ENCODE assay signal across 8 mouse cellular contexts in the genomic region with DNA sequence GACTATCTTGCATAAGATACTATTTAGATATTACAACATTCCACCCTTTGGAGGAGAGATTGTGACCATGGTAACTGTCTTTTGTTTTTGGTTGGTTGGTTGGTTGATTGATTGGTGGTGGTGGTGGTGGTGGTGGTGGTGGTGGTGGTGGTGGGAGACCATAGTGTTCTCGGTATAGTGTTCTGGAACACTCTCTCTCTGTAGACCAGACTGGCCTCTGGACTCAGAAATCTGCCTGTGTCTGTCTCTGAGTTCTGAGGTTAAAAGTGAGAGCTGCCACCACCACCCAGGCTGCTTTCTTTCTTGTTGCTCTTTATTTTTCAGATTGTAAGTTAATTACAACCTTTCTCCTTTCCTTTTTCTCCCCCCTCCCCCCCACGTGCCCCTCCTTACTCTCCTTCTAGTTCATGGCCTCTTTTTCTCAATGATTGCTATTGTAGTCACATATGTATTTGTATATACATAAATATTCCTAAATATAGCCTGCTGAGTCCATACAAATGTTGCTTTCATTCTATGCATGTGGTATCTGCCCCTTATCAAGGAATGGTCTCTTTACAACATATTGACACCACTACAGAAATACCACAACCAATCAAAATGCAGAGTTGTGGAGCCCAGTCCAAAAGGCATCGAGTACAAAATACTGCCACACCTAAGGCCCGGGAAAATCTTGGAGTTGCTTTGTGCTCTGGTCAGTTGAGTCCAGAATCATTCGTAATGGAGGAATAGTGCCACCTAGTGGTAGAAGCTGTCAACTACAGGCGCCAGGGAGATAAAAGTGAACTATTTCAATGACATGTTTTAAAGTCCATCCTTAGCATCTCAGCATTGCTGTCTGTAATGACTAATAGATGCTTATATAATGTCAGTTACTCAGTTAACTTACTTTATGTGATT. TPM values are rescaled to one million over a fixed set of nuclear protein-coding genes. Genes with fewer than 3 reads are reported as not detected.
DNase-seq lines count a peak whose midpoint lies in the region; ATAC-seq and TF ChIP-seq lines count a peak whose summit lies in the region.

No protein-coding gene starts in this region.

- peak; percentile 74; the same call in 1 of the 2 replicates for ATAC-seq in embryonic facial prominence, embryonic 14.5 days (ENCODE audit: low read depth)
- 0 out of 2 replicates have a peak, but pooled peaks have one; percentile 66 for ATAC-seq in heart, embryonic 15.5 days (replicated peaks; ENCODE audit: insufficient number of reproducible peaks, insufficient read depth, low FRiP score, low read depth)
- ATAC-seq in kidney, postnatal 0 days (replicated peaks; ENCODE audit: low FRiP score, low read depth), result peak; percentile 75
- ATAC-seq in liver, embryonic 13.5 days (ENCODE audit: low read depth), result no peak
- peak; percentile 69 for ATAC-seq in neural tube, embryonic 13.5 days (ENCODE audit: low read depth)

- H3K4me1 ChIP-seq in embryonic facial prominence, embryonic 14.5 days (ENCODE audit: control insufficient read depth, insufficient read depth, low read length), result peaks cover 4% of the 10 kb centered on the region
- no peaks in the 10 kb centered on the region for H3K4me1 ChIP-seq in heart, embryonic 15.5 days (replicated peaks)
- no peaks in the 10 kb centered on the region for H3K4me1 ChIP-seq in kidney, postnatal 0 days (replicated peaks; ENCODE audit: insufficient read depth, low read length)
- no peaks in the 10 kb centered on the region for H3K4me1 ChIP-seq in liver, embryonic 13.5 days (replicated peaks)
- 0 out of 2 replicates have a peak, but pooled peaks cover 3% of the 10 kb centered on the region for H3K4me1 ChIP-seq in neural tube, embryonic 13.5 days (replicated peaks)
- no peaks in the 10 kb centered on the region for H3K4me1 ChIP-seq in testis, adult 2 months (ENCODE audit: control insufficient read depth, insufficient read depth, low read length)

- H3K4me3 ChIP-seq in embryonic facial prominence, embryonic 14.5 days (ENCODE audit: low read depth, low read length), result no peak overlapping the region
- H3K4me3 ChIP-seq in heart, embryonic 15.5 days, result no peak overlapping the region
- H3K4me3 ChIP-seq in kidney, postnatal 0 days (replicated peaks; ENCODE audit: low read depth, low read length), result no peak overlapping the region
- no peak overlapping the region for H3K4me3 ChIP-seq in liver, embryonic 13.5 days (replicated peaks)
- no peak overlapping the region for H3K4me3 ChIP-seq in neural tube, embryonic 13.5 days
- H3K4me3 ChIP-seq in testis, adult 2 months (ENCODE audit: control insufficient read depth, low read depth, low read length), result no peak overlapping the region

- H3K9ac ChIP-seq in embryonic facial prominence, embryonic 14.5 days (ENCODE audit: low read depth, low read length), result no peak overlapping the region
- H3K9ac ChIP-seq in heart, embryonic 15.5 days, result no peak overlapping the region
- H3K9ac ChIP-seq in kidney, postnatal 0 days (ENCODE audit: low read depth, low read length), result no peak overlapping the region
- no peak overlapping the region for H3K9ac ChIP-seq in liver, embryonic 13.5 days
- H3K9ac ChIP-seq in neural tube, embryonic 13.5 days, result no peak overlapping the region

- TF ChIP-seq POLR2A in testis, adult 2 months (IDR thresholded peaks at IDR 0.05; ENCODE audit: control insufficient read depth, low read depth, low read length), result no peak

- DNase-seq in CD8-positive naive resting alpha-beta T cell, adult 2 months (ENCODE audit: low read depth in 2 of 2, low spot score in 2 of 2), result peak; percentile 39 to 57
- peak; percentile 23 to 51 for DNase-seq in adrenal gland, postnatal 4 days (ENCODE audit: low spot score in 2 of 2)
- DNase-seq in embryonic facial prominence, embryonic 14.5 days (ENCODE audit: low spot score), result peak; percentile 89
- DNase-seq in kidney, postnatal 0 days (ENCODE audit: low spot score), result peak; percentile 92
- DNase-seq in liver, embryonic 13.5 days, result peak; percentile 27

- H3K4me2 ChIP-seq in embryonic facial prominence, embryonic 14.5 days (ENCODE audit: low read depth, low read length), result no peak overlapping the region
- no peak overlapping the region for H3K4me2 ChIP-seq in heart, embryonic 15.5 days
- H3K4me2 ChIP-seq in kidney, postnatal 0 days (ENCODE audit: low read length), result no peak overlapping the region
- H3K4me2 ChIP-seq in liver, embryonic 13.5 days, result no peak overlapping the region
- no peak overlapping the region for H3K4me2 ChIP-seq in neural tube, embryonic 13.5 days

- H3K27me3 ChIP-seq in embryonic facial prominence, embryonic 14.5 days (replicated peaks; ENCODE audit: control insufficient read depth, insufficient read depth, low read length), result peaks cover 4% of the 10 kb centered on the region; the same call in 1 of the 2 replicates
- no peaks in the 10 kb centered on the region for H3K27me3 ChIP-seq in heart, embryonic 15.5 days
- H3K27me3 ChIP-seq in kidney, postnatal 0 days (ENCODE audit: insufficient read depth, low read length), result no peaks in the 10 kb centered on the region
- no peaks in the 10 kb centered on the region for H3K27me3 ChIP-seq in liver, embryonic 13.5 days
- no peaks in the 10 kb centered on the region for H3K27me3 ChIP-seq in neural tube, embryonic 13.5 days
- H3K27me3 ChIP-seq in testis, adult 2 months (ENCODE audit: control insufficient read depth, insufficient read depth, low read length), result no peaks in the 10 kb centered on the region

- 22% methylated on average over 6 of the region's 6 CpGs for whole genome bisulfite sequencing in embryonic facial prominence, embryonic 14.5 days
- 17% methylated on average over 6 of the region's 6 CpGs for WGBS in heart, embryonic 15.5 days
- 19% methylated on average over 6 of the region's 6 CpGs for WGBS in kidney, postnatal 0 days
- WGBS in liver, embryonic 13.5 days (ENCODE audit: insufficient replicate concordance), result 10% methylated on average over 6 of the region's 6 CpGs
- WGBS in neural tube, embryonic 13.5 days, result 22% methylated on average over 6 of the region's 6 CpGs

- no peak overlapping the region for H3K27ac ChIP-seq in embryonic facial prominence, embryonic 14.5 days (replicated peaks; ENCODE audit: low read depth, low read length)
- no peak overlapping the region for H3K27ac ChIP-seq in heart, embryonic 15.5 days
- no peak overlapping the region for H3K27ac ChIP-seq in kidney, postnatal 0 days
- no peak overlapping the region for H3K27ac ChIP-seq in liver, embryonic 13.5 days
- H3K27ac ChIP-seq in neural tube, embryonic 13.5 days (replicated peaks), result no peak overlapping the region
- no peak overlapping the region for H3K27ac ChIP-seq in testis, adult 2 months (ENCODE audit: control insufficient read depth, insufficient read depth, low read depth, low read length)

- no peaks in the 10 kb centered on the region for H3K9me3 ChIP-seq in embryonic facial prominence, embryonic 14.5 days (ENCODE audit: control insufficient read depth, low read length)
- H3K9me3 ChIP-seq in heart, embryonic 15.5 days (replicated peaks), result no peaks in the 10 kb centered on the region
- H3K9me3 ChIP-seq in kidney, postnatal 0 days (replicated peaks; ENCODE audit: low read length), result no peaks in the 10 kb centered on the region
- no peaks in the 10 kb centered on the region for H3K9me3 ChIP-seq in liver, embryonic 13.5 days (replicated peaks)
- no peaks in the 10 kb centered on the region for H3K9me3 ChIP-seq in neural tube, embryonic 13.5 days

- TF ChIP-seq CTCF in kidney, postnatal 0 days (IDR thresholded peaks at IDR 0.05; ENCODE audit: low read depth), result peak; percentile 98
- peak; percentile 35; the same call in 1 of the 2 replicates for TF ChIP-seq CTCF in testis, adult 2 months (IDR thresholded peaks at IDR 0.05; ENCODE audit: control insufficient read depth, insufficient read depth, insufficient replicate concordance, low read depth, low read length)

- no peaks in the 10 kb centered on the region for H3K36me3 ChIP-seq in embryonic facial prominence, embryonic 14.5 days (ENCODE audit: control insufficient read depth, insufficient read depth, low read length)
- no peaks in the 10 kb centered on the region for H3K36me3 ChIP-seq in heart, embryonic 15.5 days
- no peaks in the 10 kb centered on the region for H3K36me3 ChIP-seq in kidney, postnatal 0 days (ENCODE audit: insufficient read depth, low read length)
- no peaks in the 10 kb centered on the region for H3K36me3 ChIP-seq in liver, embryonic 13.5 days
- no peaks in the 10 kb centered on the region for H3K36me3 ChIP-seq in neural tube, embryonic 13.5 days
- no peaks in the 10 kb centered on the region for H3K36me3 ChIP-seq in testis, adult 2 months (ENCODE audit: control insufficient read depth, insufficient read depth, low read length)

RNA-seq across cellular contexts. Expression of a gene that starts 12.5 kb away (rescaled TPM):
- 10 to 100 TPM; 45.2 to 48.6 TPM for total RNA-seq in adrenal gland, postnatal 4 days (2021)
- 69.7 and 74.4 TPM in 2 replicates for polyA plus RNA-seq in embryonic facial prominence, embryonic 14.5 days (2014; fragmentation: Nextera tagmentation; extraction: Ambion mirVana)
- polyA plus RNA-seq in heart, embryonic 15.5 days (2015; fragmentation: Nextera tagmentation; extraction: Ambion mirVana), result 6.5 and 6.7 TPM in 2 replicates
- polyA plus RNA-seq in kidney, postnatal 0 days (2015; fragmentation: Nextera tagmentation; extraction: Ambion mirVana), result 8.6 and 8.7 TPM in 2 replicates
- 1.9 and 2.3 TPM in 2 replicates for polyA plus RNA-seq in liver, embryonic 13.5 days (2015; fragmentation: Nextera tagmentation; extraction: Ambion mirVana)
- 10.8 and 11.1 TPM in 2 replicates for polyA plus RNA-seq in neural tube, embryonic 13.5 days (2015; fragmentation: Nextera tagmentation; extraction: Ambion mirVana)
- polyA plus RNA-seq in testis, adult 2 months (2012; rRNA removed), result 4.7 and 5.8 TPM in 2 replicates

RNA-seq across cellular contexts. Expression of a gene that starts 51.9 kb away (rescaled TPM):
- not detected for total RNA-seq in adrenal gland, postnatal 4 days (2021)
- 0.06 TPM in 1 of 2 replicates, not detected in the other for polyA plus RNA-seq in embryonic facial prominence, embryonic 14.5 days (2014; fragmentation: Nextera tagmentation; extraction: Ambion mirVana)
- polyA plus RNA-seq in heart, embryonic 15.5 days (2015; fragmentation: Nextera tagmentation; extraction: Ambion mirVana), result 0.06 TPM in 1 of 2 replicates, not detected in the other
- polyA plus RNA-seq in kidney, postnatal 0 days (2015; fragmentation: Nextera tagmentation; extraction: Ambion mirVana), result not detected in 2 replicates
- polyA plus RNA-seq in liver, embryonic 13.5 days (2015; fragmentation: Nextera tagmentation; extraction: Ambion mirVana), result 0.09 and 0.12 TPM in 2 replicates
- not detected in 2 replicates for polyA plus RNA-seq in neural tube, embryonic 13.5 days (2015; fragmentation: Nextera tagmentation; extraction: Ambion mirVana)
- polyA plus RNA-seq in testis, adult 2 months (2012; rRNA removed), result not detected in 2 replicates

Comparison
In these comparisons a context has a peak if more than half of its experiments do, and no peak if none do; other contexts are left out.
1. DNase-seq: peak in every context shown above with its lines; median percentile 92 in kidney, postnatal 0 days; 89 in embryonic facial prominence, embryonic 14.5 days; 48 in CD8-positive naive resting alpha-beta T cell, adult 2 months; 37 in adrenal gland, postnatal 4 days; 27 in liver, embryonic 13.5 days.